Mouse (Mus musculus): ENCODE data around the gene Kcnh2. TPM values are rescaled to one million over a fixed set of nuclear protein-coding genes. Genes with fewer than 3 reads are reported as not detected.
A peak's percentile ranks its signal among the peaks of the same experiment; 100 is the strongest.

Gene Kcnh2
- polyA plus RNA-seq, 1 experiment from 2014 or later, result 13.0 TPM

DNA sequence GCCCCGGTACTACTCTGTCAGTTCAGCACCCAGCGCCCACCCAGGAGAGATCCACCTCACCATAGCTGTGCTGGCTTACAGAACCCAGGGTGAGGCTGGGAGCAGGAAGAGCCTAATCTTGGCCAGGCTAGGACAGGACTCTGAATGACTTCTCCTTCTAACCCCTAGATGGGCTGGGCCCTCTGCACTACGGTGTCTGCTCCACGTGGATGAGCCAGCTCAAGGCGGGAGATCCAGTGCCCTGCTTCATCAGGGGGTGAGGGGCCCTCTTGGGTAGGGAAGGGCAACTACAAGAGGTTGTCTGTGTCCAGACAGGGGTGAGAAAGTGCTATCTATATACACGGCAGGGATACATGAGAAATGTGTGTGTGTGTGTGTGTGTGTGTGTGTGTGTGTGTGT lies 30.1 kb upstream of the Kcnh2 start:
- no peak overlapping the region for H3K4me3 ChIP-seq (ENCODE audit: low read length)
- H3K27ac ChIP-seq (ENCODE audit: low read depth, low read length), result no peak overlapping the region
- H3K9ac ChIP-seq (ENCODE audit: low read depth, low read length), result no peak overlapping the region
- H3K4me2 ChIP-seq (ENCODE audit: low read length), result no peak overlapping the region
- ATAC-seq, result no peak
- 0 out of 2 replicates have a peak, but pooled peaks cover 2% of the 10 kb centered on the region for H3K27me3 ChIP-seq (replicated peaks; ENCODE audit: control insufficient read depth, insufficient read depth, low read length)
- WGBS, result 74% methylated on average over 6 of the region's 6 CpGs
- no peaks in the 10 kb centered on the region for H3K36me3 ChIP-seq (ENCODE audit: control insufficient read depth, insufficient read depth, low read length)
- H3K4me1 ChIP-seq (ENCODE audit: control insufficient read depth, insufficient read depth, low read depth, low read length), result peaks cover 11% of the 10 kb centered on the region
- no peaks in the 10 kb centered on the region for H3K9me3 ChIP-seq (ENCODE audit: control insufficient read depth, low read length)

DNA sequence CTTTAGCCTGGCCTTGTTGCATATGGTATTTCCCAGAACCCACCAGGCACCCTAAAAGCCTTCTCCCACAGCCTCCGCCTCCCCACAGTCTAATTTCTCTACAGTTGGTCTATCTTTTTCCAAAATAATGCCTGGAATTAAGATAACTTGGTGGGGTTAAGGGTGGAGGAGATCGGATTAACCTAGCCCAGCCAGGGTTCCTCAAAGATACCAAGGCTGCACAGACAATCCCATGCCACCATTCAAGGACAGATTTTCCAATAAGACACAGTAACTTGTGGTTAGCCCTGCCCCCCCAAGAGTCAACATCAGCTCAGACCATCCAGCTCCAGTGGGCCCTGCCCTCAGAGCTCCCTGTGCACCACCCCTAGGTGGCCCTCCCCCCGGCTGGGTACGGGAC lies 29.1 kb upstream of the Kcnh2 start:
- 90% methylated on average over 4 of the region's 4 CpGs for WGBS
- H3K27ac ChIP-seq (ENCODE audit: low read depth, low read length), result no peak overlapping the region
- H3K4me2 ChIP-seq (ENCODE audit: low read length), result no peak overlapping the region
- peaks cover 11% of the 10 kb centered on the region for H3K4me1 ChIP-seq (ENCODE audit: control insufficient read depth, insufficient read depth, low read depth, low read length)
- no peak overlapping the region for H3K4me3 ChIP-seq (ENCODE audit: low read length)
- ATAC-seq, result no peak
- no peaks in the 10 kb centered on the region for H3K9me3 ChIP-seq (ENCODE audit: control insufficient read depth, low read length)
- no peak overlapping the region for H3K9ac ChIP-seq (ENCODE audit: low read depth, low read length)
- H3K36me3 ChIP-seq (ENCODE audit: control insufficient read depth, insufficient read depth, low read length), result no peaks in the 10 kb centered on the region
- no peaks in the 10 kb centered on the region for H3K27me3 ChIP-seq (replicated peaks; ENCODE audit: control insufficient read depth, insufficient read depth, low read length)

DNA sequence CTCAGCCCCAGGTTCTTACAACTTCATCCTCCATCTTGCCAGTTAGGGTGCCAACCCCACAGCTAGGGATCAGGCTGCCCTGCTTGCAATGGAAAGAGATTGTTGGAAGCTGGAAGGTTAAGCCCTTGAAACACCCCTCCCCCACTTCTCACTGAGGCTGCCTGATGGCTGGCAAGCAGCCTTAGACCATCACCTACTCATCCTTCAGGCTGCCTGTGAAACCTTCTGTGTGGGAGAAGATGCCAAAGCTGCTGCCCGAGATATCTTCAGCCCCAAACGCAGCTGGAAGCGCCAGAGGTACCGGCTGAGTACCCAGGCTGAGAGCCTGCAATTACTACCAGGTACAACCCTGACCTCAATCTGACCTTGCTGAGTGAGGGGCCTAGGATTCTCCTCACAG lies 28.1 kb upstream of the Kcnh2 start:
- no peak for ATAC-seq
- Histone ChIP-seq H3K9me3 (ENCODE audit: control insufficient read depth, low read length) (no peaks in the 10 kb centered on the region), H3K27me3 (replicated peaks; ENCODE audit: control insufficient read depth, insufficient read depth, low read length) (no peaks in the 10 kb centered on the region), H3K27ac (ENCODE audit: low read depth, low read length) (no peak overlapping the region), H3K4me1 (ENCODE audit: control insufficient read depth, insufficient read depth, low read depth, low read length) (peaks cover 11% of the 10 kb centered on the region), H3K36me3 (ENCODE audit: control insufficient read depth, insufficient read depth, low read length) (no peaks in the 10 kb centered on the region), H3K9ac (ENCODE audit: low read depth, low read length) (no peak overlapping the region), H3K4me2 (ENCODE audit: low read length) (no peak overlapping the region), H3K4me3 (ENCODE audit: low read length) (no peak overlapping the region)
- 79% methylated on average over 4 of the region's 4 CpGs for WGBS

GRCm38 (mm10) chr5:24378700-24379099 lies 27.3 kb upstream of the Kcnh2 start:
- no peak overlapping the region for H3K4me2 ChIP-seq (ENCODE audit: low read length)
- no peaks in the 10 kb centered on the region for H3K27me3 ChIP-seq (replicated peaks; ENCODE audit: control insufficient read depth, insufficient read depth, low read length)
- 75% methylated on average over 2 of the region's 2 CpGs for WGBS
- no peak for ATAC-seq
- no peaks in the 10 kb centered on the region for H3K36me3 ChIP-seq (ENCODE audit: control insufficient read depth, insufficient read depth, low read length)
- peaks cover 3% of the 10 kb centered on the region for H3K4me1 ChIP-seq (ENCODE audit: control insufficient read depth, insufficient read depth, low read depth, low read length)
- H3K4me3 ChIP-seq (ENCODE audit: low read length), result no peak overlapping the region
- no peak overlapping the region for H3K27ac ChIP-seq (ENCODE audit: low read depth, low read length)
- no peak overlapping the region for H3K9ac ChIP-seq (ENCODE audit: low read depth, low read length)
- no peaks in the 10 kb centered on the region for H3K9me3 ChIP-seq (ENCODE audit: control insufficient read depth, low read length)

DNA sequence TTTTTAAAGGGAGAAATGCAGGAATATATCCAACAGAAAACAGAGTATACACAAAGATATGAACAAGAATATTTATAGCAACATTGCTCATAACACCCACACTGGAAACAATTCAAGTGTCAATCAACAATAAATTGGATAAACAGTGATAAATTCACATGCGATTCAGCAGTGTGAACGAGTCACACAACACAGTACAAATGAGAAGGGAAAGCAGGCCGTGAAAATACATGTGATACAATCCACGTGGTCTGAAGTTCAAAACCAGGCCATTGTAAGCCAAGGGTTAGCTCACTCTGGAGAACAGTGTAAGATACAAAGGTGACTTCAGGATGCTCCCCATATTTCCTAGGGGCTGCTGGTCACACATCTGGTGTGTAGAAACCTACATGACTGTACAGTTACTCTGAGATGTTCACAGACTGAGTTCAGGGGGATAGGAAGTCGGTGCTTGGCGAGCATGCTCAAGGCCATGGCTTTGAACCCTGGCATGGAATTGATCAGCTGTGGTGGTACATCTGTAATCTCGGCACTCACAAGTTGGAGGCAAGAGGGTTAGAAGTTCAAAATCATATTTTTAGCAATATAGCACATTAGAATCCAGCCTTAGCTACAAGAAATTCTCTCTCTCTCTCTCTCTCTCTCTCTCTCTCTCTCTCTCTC lies 23.4 kb upstream of the Kcnh2 start:
- 74% methylated on average over 7 of the region's 7 CpGs for WGBS
- H3K4me2 ChIP-seq (ENCODE audit: low read length), result no peak overlapping the region
- H3K36me3 ChIP-seq (ENCODE audit: control insufficient read depth, insufficient read depth, low read length), result no peaks in the 10 kb centered on the region
- no peak overlapping the region for H3K9ac ChIP-seq (ENCODE audit: low read depth, low read length)
- H3K9me3 ChIP-seq (ENCODE audit: control insufficient read depth, low read length), result no peaks in the 10 kb centered on the region
- H3K27ac ChIP-seq (ENCODE audit: low read depth, low read length), result no peak overlapping the region
- H3K4me3 ChIP-seq (ENCODE audit: low read length), result no peak overlapping the region
- H3K27me3 ChIP-seq (replicated peaks; ENCODE audit: control insufficient read depth, insufficient read depth, low read length), result no peaks in the 10 kb centered on the region
- no peaks in the 10 kb centered on the region for H3K4me1 ChIP-seq (ENCODE audit: control insufficient read depth, insufficient read depth, low read depth, low read length)
- ATAC-seq, result no peak

DNA sequence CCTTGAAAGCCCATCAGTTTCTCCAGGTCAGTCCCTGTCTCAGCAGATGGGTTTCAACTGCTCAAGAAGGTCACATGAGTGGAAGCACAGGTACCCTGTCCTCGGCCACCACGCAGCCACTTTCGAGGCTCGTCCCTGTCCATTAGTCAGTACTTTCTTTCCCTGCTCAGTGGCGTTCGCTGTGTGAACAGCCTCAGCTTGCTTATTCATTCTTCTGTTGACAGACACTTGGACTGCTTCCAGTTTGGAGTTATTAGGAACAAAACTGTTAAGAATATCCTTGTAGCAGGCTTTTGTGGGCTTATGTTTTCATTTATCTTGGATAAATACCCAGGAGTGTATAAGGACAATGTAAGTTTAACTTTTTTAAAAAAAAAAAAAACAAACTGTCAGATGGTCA lies 22.8 kb upstream of the Kcnh2 start:
- 27% methylated on average over 6 of the region's 6 CpGs for WGBS
- Histone ChIP-seq H3K9ac (ENCODE audit: low read depth, low read length) (no peak overlapping the region), H3K4me2 (ENCODE audit: low read length) (no peak overlapping the region)

DNA sequence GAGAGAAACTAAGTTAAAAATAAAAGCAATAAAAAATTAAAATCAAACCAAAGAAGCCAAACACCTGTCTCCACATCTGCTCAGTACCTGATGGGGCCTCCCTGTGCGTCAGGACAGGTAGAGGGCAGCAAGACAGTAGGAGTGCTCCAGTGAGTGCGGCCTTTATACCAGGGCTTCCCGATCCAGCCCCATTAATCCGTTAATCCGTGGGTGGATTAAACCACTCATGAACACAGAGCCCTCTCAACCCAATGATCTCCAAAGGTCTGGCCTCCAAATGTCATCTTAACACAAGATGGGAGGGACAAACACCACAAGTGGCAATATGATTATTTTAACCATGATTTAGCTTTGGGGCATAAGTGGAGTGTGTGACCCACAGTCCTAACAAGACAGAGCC lies 22.4 kb upstream of the Kcnh2 start:
- no peaks in the 10 kb centered on the region for H3K9me3 ChIP-seq (ENCODE audit: control insufficient read depth, low read length)
- H3K9ac ChIP-seq (ENCODE audit: low read depth, low read length), result no peak overlapping the region
- 79% methylated on average over 5 of the region's 5 CpGs for WGBS
- no peaks in the 10 kb centered on the region for H3K27me3 ChIP-seq (replicated peaks; ENCODE audit: control insufficient read depth, insufficient read depth, low read length)
- no peak overlapping the region for H3K4me2 ChIP-seq (ENCODE audit: low read length)
- H3K4me3 ChIP-seq (ENCODE audit: low read length), result no peak overlapping the region
- no peaks in the 10 kb centered on the region for H3K36me3 ChIP-seq (ENCODE audit: control insufficient read depth, insufficient read depth, low read length)
- H3K27ac ChIP-seq (ENCODE audit: low read depth, low read length), result no peak overlapping the region
- ATAC-seq, result no peak
- H3K4me1 ChIP-seq (ENCODE audit: control insufficient read depth, insufficient read depth, low read depth, low read length), result no peaks in the 10 kb centered on the region

More for the DNA sequence above, 22.8 kb upstream of the Kcnh2 start:
- no peak for ATAC-seq
- Histone ChIP-seq H3K4me1 (ENCODE audit: control insufficient read depth, insufficient read depth, low read depth, low read length) (no peaks in the 10 kb centered on the region), H3K9me3 (ENCODE audit: control insufficient read depth, low read length) (no peaks in the 10 kb centered on the region), H3K36me3 (ENCODE audit: control insufficient read depth, insufficient read depth, low read length) (no peaks in the 10 kb centered on the region), H3K27me3 (replicated peaks; ENCODE audit: control insufficient read depth, insufficient read depth, low read length) (no peaks in the 10 kb centered on the region), H3K27ac (ENCODE audit: low read depth, low read length) (no peak overlapping the region), H3K4me3 (ENCODE audit: low read length) (no peak overlapping the region)

GRCm38 (mm10) chr5:24369767-24370166 lies 18.4 kb upstream of the Kcnh2 start:
- no peak for ATAC-seq
- H3K9ac ChIP-seq (ENCODE audit: low read depth, low read length), result no peak overlapping the region
- no peaks in the 10 kb centered on the region for H3K27me3 ChIP-seq (replicated peaks; ENCODE audit: control insufficient read depth, insufficient read depth, low read length)
- no peaks in the 10 kb centered on the region for H3K4me1 ChIP-seq (ENCODE audit: control insufficient read depth, insufficient read depth, low read depth, low read length)
- no peak overlapping the region for H3K4me3 ChIP-seq (ENCODE audit: low read length)
- H3K4me2 ChIP-seq (ENCODE audit: low read length), result no peak overlapping the region
- no peaks in the 10 kb centered on the region for H3K9me3 ChIP-seq (ENCODE audit: control insufficient read depth, low read length)
- 74% methylated on average over 9 of the region's 9 CpGs for WGBS
- H3K27ac ChIP-seq (ENCODE audit: low read depth, low read length), result no peak overlapping the region
- no peaks in the 10 kb centered on the region for H3K36me3 ChIP-seq (ENCODE audit: control insufficient read depth, insufficient read depth, low read length)

DNA sequence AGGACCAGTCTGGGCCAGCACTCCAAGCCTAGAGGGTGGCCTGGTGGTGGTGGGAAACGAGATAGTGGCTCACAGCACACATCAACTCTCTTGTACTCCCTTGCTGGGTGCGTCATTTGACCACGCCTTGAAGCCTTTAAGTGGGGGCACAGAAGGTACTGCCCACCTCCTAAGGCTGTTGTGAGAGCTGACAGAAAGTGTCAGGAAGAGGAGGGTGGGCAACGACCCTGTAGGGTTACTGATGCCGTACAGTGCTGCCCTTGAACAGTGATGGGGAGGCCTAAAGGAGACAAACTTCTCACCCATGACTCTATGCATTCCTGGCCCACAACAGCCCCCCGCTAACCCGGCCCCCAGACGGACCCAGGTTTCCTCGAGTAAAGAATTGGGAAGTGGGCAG lies 15.0 kb upstream of the Kcnh2 start:
- H3K27me3 ChIP-seq (replicated peaks; ENCODE audit: control insufficient read depth, insufficient read depth, low read length), result no peaks in the 10 kb centered on the region
- 0 out of 2 replicates have a peak overlapping the region, but pooled peaks have one; percentile 11 for H3K4me2 ChIP-seq (ENCODE audit: low read length)
- WGBS, result 85% methylated on average over 9 of the region's 9 CpGs

More for the DNA sequence above, 15.0 kb upstream of the Kcnh2 start:
- H3K36me3 ChIP-seq (ENCODE audit: control insufficient read depth, insufficient read depth, low read length), result no peaks in the 10 kb centered on the region
- no peaks in the 10 kb centered on the region for H3K4me1 ChIP-seq (ENCODE audit: control insufficient read depth, insufficient read depth, low read depth, low read length)
- no peak overlapping the region for H3K27ac ChIP-seq (ENCODE audit: low read depth, low read length)
- H3K4me3 ChIP-seq (ENCODE audit: low read length), result no peak overlapping the region
- no peak overlapping the region for H3K9ac ChIP-seq (ENCODE audit: low read depth, low read length)
- ATAC-seq, result no peak
- no peaks in the 10 kb centered on the region for H3K9me3 ChIP-seq (ENCODE audit: control insufficient read depth, low read length)

Measured in hindbrain, embryonic 16.5 days (tissue).